Mouse (Mus musculus): ENCODE measurements around the gene Cdc5l.

GRCm38 (mm10) chr17:45373987-45374608, 59.4 kb downstream of the Cdc5l start:
- TF ChIP-seq CTCF (conservative IDR thresholded peaks at IDR 0.05 in 1 of 2, IDR thresholded peaks at IDR 0.05 in 1 of 2; ENCODE audit: low read depth in 2 of 2, low read length in 2 of 2) (peak; percentile 33 to 93), EP300 (IDR thresholded peaks at IDR 0.05; ENCODE audit: low read length) (no peak), MAX (IDR thresholded peaks at IDR 0.05; ENCODE audit: low read length) (no peak), POLR2A (IDR thresholded peaks at IDR 0.05; ENCODE audit: low read depth, low read length) (no peak), CHD1 (IDR thresholded peaks at IDR 0.05; ENCODE audit: low read depth, low read length) (no peak), ZC3H11A (IDR thresholded peaks at IDR 0.05; ENCODE audit: low read depth, low read length) (peak; percentile 58), HCFC1 (IDR thresholded peaks at IDR 0.05; ENCODE audit: low read depth, low read length) (no peak), RAD21 (IDR thresholded peaks at IDR 0.05; ENCODE audit: low read depth, low read length) (peak; percentile 97), TBP (conservative IDR thresholded peaks at IDR 0.05; ENCODE audit: low read depth, low read length) (no peak), ETS1 (conservative IDR thresholded peaks at IDR 0.05; ENCODE audit: low read depth, low read length) (no peak), NRF1 (IDR thresholded peaks at IDR 0.05; ENCODE audit: low read depth, low read length) (no peak), MXI1 (IDR thresholded peaks at IDR 0.05; ENCODE audit: low read depth, low read length) (no peak), ZMIZ1 (IDR thresholded peaks at IDR 0.05; ENCODE audit: low read depth, low read length) (no peak)

Measured in CH12.LX (cell line).